In the genomic region with DNA sequence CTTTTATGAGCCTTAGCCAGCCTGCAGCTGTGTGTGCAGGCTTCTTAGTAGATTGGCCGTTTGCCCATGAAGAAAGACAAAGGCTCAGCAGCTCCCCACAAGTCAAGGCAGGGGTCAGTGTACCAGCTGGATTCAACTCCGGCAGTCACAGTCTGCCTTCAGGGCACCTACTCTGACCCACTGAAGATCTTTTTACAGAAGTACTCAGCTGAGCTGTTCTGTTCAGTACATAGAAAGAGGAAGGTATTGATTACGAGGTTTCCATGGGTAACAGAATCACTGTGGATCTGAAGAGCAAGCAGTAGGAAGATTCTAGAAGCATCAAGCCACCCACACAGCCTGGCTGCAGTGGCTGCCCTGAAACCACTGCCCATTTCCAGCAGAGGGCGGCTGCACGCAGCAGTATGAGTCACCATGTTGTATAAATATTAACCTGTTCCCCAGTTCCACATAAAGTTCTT, we compare ENCODE assay signal across 8 mouse cellular contexts.
A peak's percentile ranks its signal among the peaks of the same experiment; 100 is the strongest.
DNase-seq lines count a peak whose midpoint lies in the region; ATAC-seq lines count a peak whose summit lies in the region.

No protein-coding gene starts in this region.

- no peaks in the 10 kb centered on the region for H3K4me1 ChIP-seq in embryonic facial prominence, embryonic 15.5 days

- no peak overlapping the region for H3K9ac ChIP-seq in embryonic facial prominence, embryonic 15.5 days

- no peak overlapping the region for H3K4me2 ChIP-seq in embryonic facial prominence, embryonic 15.5 days (replicated peaks)

- 0 out of 2 replicates have a peak, but pooled peaks cover 10% of the 10 kb centered on the region for H3K36me3 ChIP-seq in embryonic facial prominence, embryonic 15.5 days

- peak; percentile 63; the same call in 1 of the 2 replicates for ATAC-seq in embryonic facial prominence, embryonic 15.5 days (ENCODE audit: insufficient number of reproducible peaks, low FRiP score, low TSS enrichment, low read depth)
- no peak for ATAC-seq in erythroblast, adult 5-6 weeks (replicated peaks; ENCODE audit: low FRiP score, poor library complexity, severe bottlenecking)
- ATAC-seq in CD4-positive, CD25-positive, alpha-beta regulatory T cell, adult 4 months: no peak

- no peak overlapping the region for H3K27ac ChIP-seq in embryonic facial prominence, embryonic 15.5 days (replicated peaks)

- no peaks in the 10 kb centered on the region for H3K9me3 ChIP-seq in embryonic facial prominence, embryonic 15.5 days (replicated peaks)

- H3K4me3 ChIP-seq in embryonic facial prominence, embryonic 15.5 days (replicated peaks): no peak overlapping the region

- 32% methylated on average over 5 of the region's 5 CpGs for WGBS in embryonic facial prominence, embryonic 15.5 days

- DNase-seq in layer of hippocampus, adult 11-12 months (ENCODE audit: low spot score): peak; percentile 43
- DNase-seq in layer of hippocampus, adult 9-10 months (ENCODE audit: low spot score): no peak
- peak; percentile 48 for DNase-seq in adrenal gland, postnatal 10 days
- DNase-seq in kidney, adult 9 months: peak; percentile 66
- peak; percentile 17 for DNase-seq in lung, postnatal 14 days

- H3K27me3 ChIP-seq in embryonic facial prominence, embryonic 15.5 days: no peaks in the 10 kb centered on the region
